Mouse (Mus musculus) spleen, adult 2 months (tissue): ENCODE results near the gene P2rx1. TPM values are rescaled to one million over a fixed set of nuclear protein-coding genes. Genes with fewer than 3 reads are reported as not detected.

ENCODE experiments used
- DNase-seq, 2 experiments: peaks; one replicate each; pipeline versions ENCODE4 v3.0.0 to v3.0.0-alpha.2; 2012 to 2021; ENCODE audit warnings: low spot score in 2 of 2, low read depth in 1 of 2
- H3K27ac ChIP-seq: fragments of 200-500 bp; 2 replicates; pipeline ENCODE4 v1.5.1; 2012; ENCODE audit warnings: low read length, inconsistent platforms; ENCODE audit not compliant: insufficient read depth
- H3K27me3 ChIP-seq: fragments of 200-500 bp; 2 replicates; pipeline ENCODE4 v1.6.1; 2012; ENCODE audit warnings: mild to moderate bottlenecking, moderate library complexity, low read length, inconsistent platforms; ENCODE audit not compliant: control insufficient read depth, insufficient read depth
- H3K36me3 ChIP-seq: fragments of 200-500 bp; 2 replicates; pipeline ENCODE4 v1.6.1; 2012; ENCODE audit warnings: mild to moderate bottlenecking, low read length, inconsistent platforms; ENCODE audit not compliant: control insufficient read depth, insufficient read depth
- H3K4me1 ChIP-seq: fragments of 200-500 bp; 2 replicates; pipeline ENCODE4 v1.6.1; 2011; ENCODE audit warnings: inconsistent platforms; ENCODE audit not compliant: control insufficient read depth, insufficient read depth, insufficient read length
- H3K4me3 ChIP-seq: fragments of 200-500 bp; 2 replicates; pipeline ENCODE4 v1.5.1; 2011; ENCODE audit warnings: mild to moderate bottlenecking, inconsistent platforms; ENCODE audit not compliant: insufficient read depth, insufficient read length; ENCODE audit errors: extremely low read depth
- CTCF ChIP-seq: fragments of 200-500 bp; IDR thresholded peaks from 2 replicates; pipeline ENCODE4 v1.5.1; 2011; ENCODE audit warnings: mild to moderate bottlenecking, inconsistent platforms; ENCODE audit not compliant: insufficient read depth, insufficient read length, insufficient replicate concordance; ENCODE audit errors: extremely low read depth
- POLR2A ChIP-seq: fragments of 200-500 bp; IDR thresholded peaks from 2 replicates; pipeline ENCODE4 v1.6.1; 2011; ENCODE audit warnings: low read depth, low read length, inconsistent platforms
- WGBS: fragments of 180-500 bp; shearing (Covaris S2); methylation state at CpG from one replicate; pipeline ENCODE4 v1.1.7; 2018; 5-methylcytosine and 5-hydroxymethylcytosine counted together
- polyA plus RNA-seq: library from polyadenylated mRNA; depleted of rRNA; stranded (reverse); fragments of >200 nt; gene quantifications from 2 replicates; pipeline ENCODE4 v1.2.3, GENCODE M21; 2012

The P2rx1 gene
- polyA plus RNA-seq, 1 experiment: 14.3 TPM

- no peak for TF ChIP-seq CTCF
- no peak for TF ChIP-seq POLR2A
- Histone ChIP-seq H3K27me3 (no peaks in the 10 kb centered on the region), H3K4me1 (peaks cover 6% of the 10 kb centered on the region; the same call in 1 of the 2 replicates), H3K36me3 (no peaks in the 10 kb centered on the region), H3K27ac (no peak overlapping the region), H3K4me3 (no peak overlapping the region)
- no peak for DNase-seq
- 79% methylated on average over 6 of the region's 6 CpGs for WGBS
Measured at GRCm38 (mm10) chr11:73044229-73044755, 45.4 kb downstream of the P2rx1 start.

GRCm38 (mm10) chr11:73044789-73045188 lies 45.9 kb downstream of the P2rx1 start:
- Histone ChIP-seq H3K27me3 (no peaks in the 10 kb centered on the region), H3K4me3 (no peak overlapping the region), H3K36me3 (no peaks in the 10 kb centered on the region), H3K27ac (no peak overlapping the region), H3K4me1 (peaks cover 6% of the 10 kb centered on the region; the same call in 1 of the 2 replicates)
- TF ChIP-seq POLR2A: no peak
- no peak for TF ChIP-seq CTCF
- WGBS: 71% methylated on average over 4 of the region's 4 CpGs
- DNase-seq: no peak

- Histone ChIP-seq H3K4me3 (peak within 1 kb of the TSS; percentile 82), H3K4me1 (peaks cover 6% of the 10 kb centered on the region; the same call in 1 of the 2 replicates), H3K27ac (peak within 1 kb of the TSS; percentile 90), H3K27me3 (no peaks in the 10 kb centered on the region), H3K36me3 (peaks cover 4% of the 10 kb centered on the region; the same call in 1 of the 2 replicates)
- peak; percentile 78; the same call in 1 of the 2 replicates for TF ChIP-seq CTCF
- peak; percentile 36; the same call in 1 of the 2 replicates for TF ChIP-seq POLR2A
- DNase-seq: peak; percentile 96
- WGBS: 2% methylated on average over 39 of the region's 39 CpGs
Measured at GRCm38 (mm10) chr11:73047542-73047996, 48.7 kb downstream of the P2rx1 start, which contains the start of gene Ncbp3. TSS of gene Ncbp3 (plus strand) at chr11:73047783.

- peaks cover 4% of the 10 kb centered on the region; the same call in 1 of the 2 replicates for H3K36me3 ChIP-seq
- peaks cover 6% of the 10 kb centered on the region; the same call in 1 of the 2 replicates for H3K4me1 ChIP-seq
- no peaks in the 10 kb centered on the region for H3K27me3 ChIP-seq
- H3K27ac ChIP-seq: peak overlapping the region; percentile 90
- peak in 1 of 2 experiments; percentile 52 for DNase-seq
- TF ChIP-seq CTCF (no peak), POLR2A (no peak)
- H3K4me3 ChIP-seq: peak overlapping the region; percentile 82
- 2% methylated on average over 55 of the region's 55 CpGs for WGBS
Measured at GRCm38 (mm10) chr11:73048030-73048876, 49.4 kb downstream of the P2rx1 start.

- 18% methylated on average over 4 of the region's 4 CpGs for whole genome bisulfite sequencing
- no peak overlapping the region for H3K27ac ChIP-seq
- peak; percentile 28 to 53 for DNase-seq
- H3K4me1 ChIP-seq: peaks cover 6% of the 10 kb centered on the region; the same call in 1 of the 2 replicates
- H3K36me3 ChIP-seq: peaks cover 11% of the 10 kb centered on the region
- TF ChIP-seq CTCF (peak; percentile 62; the same call in 1 of the 2 replicates), POLR2A (no peak)
- no peaks in the 10 kb centered on the region for H3K27me3 ChIP-seq
- no peak overlapping the region for H3K4me3 ChIP-seq
Measured at GRCm38 (mm10) chr11:73049335-73049734, 50.4 kb downstream of the P2rx1 start.

- H3K4me1 ChIP-seq: peaks cover 6% of the 10 kb centered on the region; the same call in 1 of the 2 replicates
- TF ChIP-seq POLR2A (no peak), CTCF (no peak)
- 94% methylated on average over 1 of the region's 1 CpGs for WGBS
- no peak for DNase-seq
- H3K36me3 ChIP-seq: peaks cover 20% of the 10 kb centered on the region
- H3K4me3 ChIP-seq: no peak overlapping the region
- H3K27ac ChIP-seq: no peak overlapping the region
- no peaks in the 10 kb centered on the region for H3K27me3 ChIP-seq
Measured at GRCm38 (mm10) chr11:73052795-73053194, 53.9 kb downstream of the P2rx1 start.
